Mouse (Mus musculus) limb, embryonic 13.5 days (tissue): ENCODE measurements around the gene Cxcl14. TPM values are rescaled to one million over a fixed set of nuclear protein-coding genes. Genes with fewer than 3 reads are reported as not detected.

Experiments used
- ATAC-seq: fragments of 200-750 bp; cut with Nextera tagmentation; 2 replicates; pipeline ENCODE4 v1.8.0; 2017; ENCODE audit warnings: low read depth, moderate number of reproducible peaks, moderate TSS enrichment; ENCODE audit not compliant: low FRiP score
- H3K27ac ChIP-seq: fragments of 300-500 bp; sonication (generic); 2 replicates; pipeline ENCODE4 v1.5.1; 2015; ENCODE audit warnings: inconsistent platforms, mild to moderate bottlenecking, moderate library complexity
- H3K27me3 ChIP-seq: fragments of 300-500 bp; sonication (generic); 2 replicates; pipeline ENCODE4 v1.6.1; 2015; ENCODE audit warnings: mild to moderate bottlenecking, inconsistent platforms
- H3K36me3 ChIP-seq: fragments of 300-500 bp; sonication (generic); 2 replicates; pipeline ENCODE4 v1.6.1; 2015; ENCODE audit warnings: inconsistent platforms, mild to moderate bottlenecking, moderate library complexity
- H3K4me1 ChIP-seq: fragments of 300-500 bp; sonication (generic); 2 replicates; pipeline ENCODE4 v1.6.1; 2015; ENCODE audit warnings: inconsistent platforms
- H3K4me2 ChIP-seq: fragments of 300-500 bp; sonication (generic); replicated peaks from 2 replicates; pipeline ENCODE4 v1.6.1; 2015; ENCODE audit warnings: inconsistent platforms, mild to moderate bottlenecking, moderate library complexity
- H3K4me3 ChIP-seq: fragments of 300-500 bp; sonication (generic); 2 replicates; pipeline ENCODE4 v1.5.1; 2015; ENCODE audit warnings: moderate library complexity, mild to moderate bottlenecking, inconsistent platforms
- H3K9ac ChIP-seq: fragments of 300-500 bp; sonication (generic); 2 replicates; pipeline ENCODE4 v1.6.1; 2015; ENCODE audit warnings: mild to moderate bottlenecking, inconsistent platforms
- H3K9me3 ChIP-seq: fragments of 300-500 bp; sonication (generic); 2 replicates; pipeline ENCODE4 v1.6.1; 2016; ENCODE audit warnings: inconsistent platforms
- WGBS: fragments of 180-500 bp; shearing (Covaris S2); methylation state at CpG from one replicate; pipeline ENCODE4 v1.1.7; 2015; 5-methylcytosine and 5-hydroxymethylcytosine counted together
- polyA plus RNA-seq: library from polyadenylated mRNA; unstranded; fragments of >200 nt; fragmentation: Nextera tagmentation; extraction: Ambion mirVana; gene quantifications from 2 replicates; pipeline ENCODE4 v1.2.1, GENCODE M21; 2015

The Cxcl14 gene
- polyA plus RNA-seq, 1 experiment from 2014 or later = 573 TPM

DNA sequence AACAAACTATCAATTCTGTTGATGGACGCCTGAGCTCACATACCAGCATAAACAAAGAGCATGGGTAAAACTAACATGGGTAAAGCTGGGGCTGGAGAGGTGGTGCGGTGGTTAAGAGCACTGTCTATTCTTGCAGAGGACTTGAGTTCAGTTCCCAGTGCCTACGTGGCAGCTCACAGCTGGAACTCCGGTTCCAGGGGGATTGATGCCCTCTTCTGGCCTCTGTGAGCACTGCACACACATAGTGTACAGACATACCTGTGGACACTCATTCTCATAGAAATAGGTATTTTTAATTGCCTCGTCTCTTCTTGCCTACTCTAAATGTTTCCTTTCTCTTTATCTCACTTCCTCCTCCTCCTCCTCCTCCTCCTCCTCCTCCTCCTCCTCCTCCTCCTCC is 53.2 kb downstream of the Cxcl14 start:
- H3K4me3 ChIP-seq = no peak overlapping the region
- no peak overlapping the region for H3K9ac ChIP-seq
- no peaks in the 10 kb centered on the region for H3K9me3 ChIP-seq
- no peak for ATAC-seq
- H3K27me3 ChIP-seq = peaks cover 30% of the 10 kb centered on the region
- H3K27ac ChIP-seq = no peak overlapping the region
- H3K4me1 ChIP-seq = 0 out of 2 replicates have a peak, but pooled peaks cover 3% of the 10 kb centered on the region
- 78% methylated on average over 5 of the region's 5 CpGs for WGBS
- no peaks in the 10 kb centered on the region for H3K36me3 ChIP-seq
- H3K4me2 ChIP-seq = no peak overlapping the region

DNA sequence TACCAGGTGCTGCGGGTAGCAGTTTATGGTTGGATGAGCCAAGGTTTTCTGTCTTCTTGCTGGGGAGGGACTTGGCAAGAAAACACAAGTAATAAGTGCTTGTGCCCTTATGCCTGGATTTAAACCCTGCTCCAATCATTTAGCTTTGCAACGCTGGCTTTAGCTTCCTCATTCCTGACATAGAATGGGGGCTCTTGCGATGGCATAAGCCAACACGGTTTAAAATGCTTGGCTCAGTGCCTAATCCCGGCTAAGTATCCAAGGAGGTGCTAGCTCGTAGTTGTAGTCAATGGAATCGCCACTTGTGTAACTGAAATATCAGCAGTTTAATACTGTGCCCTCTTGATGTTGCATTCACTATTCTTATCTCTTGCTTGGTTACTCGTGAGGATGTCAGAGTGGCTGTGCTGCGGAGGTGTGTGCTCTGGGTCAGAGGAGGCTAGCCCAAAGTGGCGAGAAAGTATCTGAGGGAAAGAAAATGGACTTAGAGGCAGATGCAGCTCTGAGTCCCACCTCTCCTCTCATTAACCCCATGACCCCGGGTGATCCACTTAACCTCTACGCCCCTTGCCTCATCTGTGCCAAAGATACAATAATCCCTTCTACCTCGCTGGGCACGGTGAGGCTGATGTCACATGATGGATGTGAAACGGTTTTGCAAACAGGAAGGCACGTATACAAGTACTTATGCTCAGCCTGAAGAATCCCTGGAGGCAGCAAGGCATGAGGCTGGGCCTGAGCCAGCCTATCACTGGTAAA is 56.2 kb downstream of the Cxcl14 start:
- WGBS = 56% methylated on average over 16 of the region's 16 CpGs
- no peak overlapping the region for H3K27ac ChIP-seq
- 0 out of 2 replicates have a peak, but pooled peaks cover 7% of the 10 kb centered on the region for H3K4me1 ChIP-seq
- ATAC-seq = no peak
- H3K27me3 ChIP-seq = peaks cover 24% of the 10 kb centered on the region
- H3K36me3 ChIP-seq = no peaks in the 10 kb centered on the region
- H3K4me2 ChIP-seq = no peak overlapping the region
- H3K9ac ChIP-seq = no peak overlapping the region
- no peaks in the 10 kb centered on the region for H3K9me3 ChIP-seq
- no peak overlapping the region for H3K4me3 ChIP-seq

Other genes with a start within 250 kb of the Cxcl14 start
- 422 and 433 TPM in 2 replicates for gene H2afy, start 160.2 kb downstream of the Cxcl14 start, polyA plus RNA-seq
- gene Tifab, start 117.7 kb downstream of the Cxcl14 start, polyA plus RNA-seq = 1.5 and 1.7 TPM in 2 replicates
- gene Neurog1, start 44.4 kb downstream of the Cxcl14 start, polyA plus RNA-seq = not detected in 2 replicates
- gene Gm3045, start 130.0 kb upstream of the Cxcl14 start, polyA plus RNA-seq = 0.10 and 0.13 TPM in 2 replicates
- 0.28 and 0.33 TPM in 2 replicates for gene Slc25a48, start 141.8 kb upstream of the Cxcl14 start, polyA plus RNA-seq
- gene Il9, start 185.7 kb upstream of the Cxcl14 start, polyA plus RNA-seq = not detected in 2 replicates
- gene Fbxl21, start 225.9 kb upstream of the Cxcl14 start, polyA plus RNA-seq = 3.0 and 3.6 TPM in 2 replicates